In the genomic region with DNA sequence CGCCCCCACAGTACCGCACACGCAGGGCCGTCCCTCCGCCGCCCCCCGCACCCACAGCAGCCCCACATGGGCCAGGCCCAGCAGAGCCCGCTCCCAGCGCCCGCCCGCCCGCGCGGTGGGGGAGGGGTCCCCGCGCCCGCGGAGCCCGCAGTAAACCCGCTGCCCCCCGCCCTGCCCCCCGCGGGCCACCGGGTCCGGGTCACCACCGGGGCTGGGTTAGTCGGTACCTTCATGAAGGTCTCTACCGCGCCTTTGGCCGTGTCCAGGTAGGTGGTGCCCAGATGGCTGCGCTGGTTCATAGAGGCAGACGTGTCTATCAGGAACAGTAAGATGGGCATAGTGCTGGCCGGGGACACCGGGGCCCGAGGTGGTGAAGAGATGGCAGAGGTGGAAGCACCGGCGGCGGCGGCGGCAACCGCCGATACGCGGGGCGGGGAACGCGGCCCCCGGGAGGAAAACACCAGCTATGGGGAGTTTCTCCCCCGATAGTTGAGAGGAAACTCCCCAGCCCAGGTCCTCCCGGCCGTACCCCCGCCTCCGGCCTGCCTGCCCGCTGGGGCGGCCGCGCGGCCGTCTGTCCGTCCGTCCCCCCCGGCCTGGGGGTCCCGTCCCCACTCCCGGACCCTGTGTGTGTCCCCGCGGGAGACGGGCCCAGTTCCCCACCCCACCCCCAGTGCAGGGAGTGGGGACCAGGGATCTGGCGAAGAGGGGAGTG, we compare ENCODE assay signal across 8 mouse cellular contexts. TPM values are rescaled to one million over a fixed set of nuclear protein-coding genes. Genes with fewer than 3 reads are reported as not detected.
DNase-seq lines count a peak whose midpoint lies in the region; ATAC-seq and TF ChIP-seq lines count a peak whose summit lies in the region.

No protein-coding gene starts in this region.

- TF ChIP-seq EP300 in liver, embryonic 14.5 days (IDR thresholded peaks at IDR 0.05; ENCODE audit: low read depth), result no peak

- no peaks in the 10 kb centered on the region for H3K27me3 ChIP-seq in forebrain, embryonic 12.5 days
- H3K27me3 ChIP-seq in heart, embryonic 15.5 days, result no peaks in the 10 kb centered on the region
- no peaks in the 10 kb centered on the region for H3K27me3 ChIP-seq in liver, embryonic 14.5 days (ENCODE audit: control insufficient read depth, insufficient read depth, low read length)
- no peaks in the 10 kb centered on the region for H3K27me3 ChIP-seq in neural tube, embryonic 13.5 days

- no peak for TF ChIP-seq CTCF in bone marrow macrophage, adult 2 months (IDR thresholded peaks at IDR 0.05; ENCODE audit: low read depth, low read length)
- TF ChIP-seq CTCF in liver, embryonic 14.5 days (IDR thresholded peaks at IDR 0.05; ENCODE audit: low read depth), result no peak

- peak; percentile 48 for ATAC-seq in forebrain, embryonic 12.5 days (ENCODE audit: low FRiP score)
- ATAC-seq in heart, embryonic 15.5 days (replicated peaks; ENCODE audit: insufficient number of reproducible peaks, insufficient read depth, low FRiP score, low read depth), result peak; percentile 27
- peak; percentile 27 for ATAC-seq in liver, embryonic 14.5 days (ENCODE audit: insufficient read depth)
- ATAC-seq in neural tube, embryonic 13.5 days (ENCODE audit: low read depth), result peak; percentile 73

- H3K4me2 ChIP-seq in forebrain, embryonic 12.5 days, result peak overlapping the region; percentile 74
- peak overlapping the region; percentile 80 for H3K4me2 ChIP-seq in heart, embryonic 15.5 days
- H3K4me2 ChIP-seq in liver, embryonic 14.5 days (ENCODE audit: low read depth), result peak overlapping the region; percentile 70
- H3K4me2 ChIP-seq in neural tube, embryonic 13.5 days, result peak overlapping the region; percentile 82

- peak overlapping the region; percentile 100 for H3K4me3 ChIP-seq in bone marrow macrophage, adult 2 months (ENCODE audit: insufficient read depth, low read length)
- H3K4me3 ChIP-seq in forebrain, embryonic 12.5 days (replicated peaks), result peak overlapping the region; percentile 92
- H3K4me3 ChIP-seq in heart, embryonic 15.5 days, result peak overlapping the region; percentile 97
- peak overlapping the region; percentile 85 to 93 for H3K4me3 ChIP-seq in liver, embryonic 14.5 days (ENCODE audit: insufficient read depth in 1 of 2, low read depth in 2 of 2, low read length in 2 of 2)
- peak overlapping the region; percentile 96 for H3K4me3 ChIP-seq in neural tube, embryonic 13.5 days

- no peak for TF ChIP-seq POLR2A in bone marrow macrophage, adult 2 months (IDR thresholded peaks at IDR 0.05; ENCODE audit: borderline replicate concordance, low read depth, low read length)

- peak overlapping the region; percentile 96 for H3K9ac ChIP-seq in forebrain, embryonic 12.5 days
- peak overlapping the region; percentile 100 for H3K9ac ChIP-seq in heart, embryonic 15.5 days
- peak overlapping the region; percentile 88 for H3K9ac ChIP-seq in liver, embryonic 14.5 days (replicated peaks)
- peak overlapping the region; percentile 96 for H3K9ac ChIP-seq in neural tube, embryonic 13.5 days

- no peaks in the 10 kb centered on the region for H3K9me3 ChIP-seq in forebrain, embryonic 12.5 days
- H3K9me3 ChIP-seq in heart, embryonic 15.5 days (replicated peaks), result no peaks in the 10 kb centered on the region
- H3K9me3 ChIP-seq in liver, embryonic 14.5 days (ENCODE audit: control insufficient read depth, low read length), result no peaks in the 10 kb centered on the region
- H3K9me3 ChIP-seq in neural tube, embryonic 13.5 days, result no peaks in the 10 kb centered on the region

- peaks cover 11% of the 10 kb centered on the region; the same call in 1 of the 2 replicates for H3K36me3 ChIP-seq in forebrain, embryonic 12.5 days (replicated peaks)
- H3K36me3 ChIP-seq in heart, embryonic 15.5 days, result peaks cover 11% of the 10 kb centered on the region; the same call in 1 of the 2 replicates
- peaks cover 13% of the 10 kb centered on the region for H3K36me3 ChIP-seq in liver, embryonic 14.5 days (replicated peaks; ENCODE audit: control insufficient read depth, insufficient read depth, low read depth)
- H3K36me3 ChIP-seq in neural tube, embryonic 13.5 days, result peaks cover 8% of the 10 kb centered on the region; the same call in 1 of the 2 replicates

- peaks cover 22% of the 10 kb centered on the region for H3K4me1 ChIP-seq in bone marrow macrophage, adult 2 months (ENCODE audit: control insufficient read depth, insufficient read depth, low read length)
- peaks cover 18% of the 10 kb centered on the region for H3K4me1 ChIP-seq in forebrain, embryonic 12.5 days
- H3K4me1 ChIP-seq in heart, embryonic 15.5 days (replicated peaks), result peaks cover 16% of the 10 kb centered on the region; the same call in 1 of the 2 replicates
- H3K4me1 ChIP-seq in liver, embryonic 14.5 days (replicated peaks; ENCODE audit: control insufficient read depth in 2 of 2, insufficient read depth in 2 of 2, low read length in 1 of 2), result peaks cover 18% of the 10 kb centered on the region in 2 experiments
- H3K4me1 ChIP-seq in neural tube, embryonic 13.5 days (replicated peaks), result peaks cover 25% of the 10 kb centered on the region

- peak overlapping the region; percentile 93 for H3K27ac ChIP-seq in bone marrow macrophage, adult 2 months (ENCODE audit: insufficient read depth, low read depth, low read length)
- H3K27ac ChIP-seq in forebrain, embryonic 12.5 days, result peak overlapping the region; percentile 97
- H3K27ac ChIP-seq in heart, embryonic 15.5 days, result peak overlapping the region; percentile 100
- H3K27ac ChIP-seq in liver, embryonic 14.5 days, result peak overlapping the region; percentile 87
- H3K27ac ChIP-seq in neural tube, embryonic 13.5 days (replicated peaks), result peak overlapping the region; percentile 99

- under 1% methylated on average over 44 of the region's 68 CpGs for WGBS in forebrain, embryonic 12.5 days
- 1% methylated on average over 50 of the region's 68 CpGs for WGBS in heart, embryonic 15.5 days
- WGBS in liver, embryonic 14.5 days (ENCODE audit: insufficient replicate concordance), result under 1% methylated on average over 61 of the region's 68 CpGs
- under 1% methylated on average over 58 of the region's 68 CpGs for WGBS in neural tube, embryonic 13.5 days

- DNase-seq in CD4-positive, CD25-positive, alpha-beta regulatory T cell, adult 2 months (ENCODE audit: low read depth, low spot score), result peak; percentile 72
- peak; percentile 71 for DNase-seq in kidney, postnatal 14 days
- peak in 2 of 3 experiments; percentile 39 to 44 for DNase-seq in liver, embryonic 14.5 days (ENCODE audit: low read depth in 3 of 3, low spot score in 3 of 3)
- peak; percentile 59 for DNase-seq in thymus, postnatal 0 days (ENCODE audit: low spot score)

RNA-seq across cellular contexts. Expression of gene Ints6, which starts 0.5 kb away (rescaled TPM):
- 20.1 and 26.7 TPM in 2 replicates for polyA plus RNA-seq in bone marrow macrophage, adult 2 months (2012; ENCODE audit: insufficient read depth, insufficient read length, missing spikeins)
- polyA plus RNA-seq in forebrain, embryonic 12.5 days (2016; fragmentation: Nextera tagmentation; extraction: Ambion mirVana), result 34.3 and 35.2 TPM in 2 replicates
- polyA plus RNA-seq in heart, embryonic 15.5 days (2015; fragmentation: Nextera tagmentation; extraction: Ambion mirVana), result 12.6 and 12.8 TPM in 2 replicates
- 4.8 and 8.1 TPM in 2 replicates for polyA plus RNA-seq in liver, embryonic 14.5 days (2012; rRNA removed)
- 15.1 and 15.3 TPM in 2 replicates for polyA plus RNA-seq in liver, embryonic 14.5 days (2014; fragmentation: Nextera tagmentation; extraction: Ambion mirVana)
- polyA plus RNA-seq in neural tube, embryonic 13.5 days (2015; fragmentation: Nextera tagmentation; extraction: Ambion mirVana), result 14.4 and 20.3 TPM in 2 replicates
- 13.6 and 15.5 TPM in 2 replicates for polyA plus RNA-seq in thymus, postnatal 0 days (2015; fragmentation: Nextera tagmentation; extraction: Ambion mirVana)

Comparison
In these comparisons a context has a peak if more than half of its experiments do, and no peak if none do; other contexts are left out.
1. Peak in every context shown above with its lines: DNase-seq, ATAC-seq, H3K4me3 ChIP-seq and H3K27ac ChIP-seq.